Mouse (Mus musculus) CD4-positive, CD25-positive, alpha-beta regulatory T cell, adult 4 months (primary cell): ENCODE results near the gene Kif21b. TPM values are rescaled to one million over a fixed set of nuclear protein-coding genes. Genes with fewer than 3 reads are reported as not detected.

Experiments
- polyA plus RNA-seq, 2 experiments: library from polyadenylated mRNA; unstranded; fragments of 100-300 nt; shearing (Covaris generic); gene quantifications; one replicate each; pipeline ENCODE4 v1.2.1; 2017

The Kif21b gene
- polyA plus RNA-seq, 2 experiments from 2014 or later: 34.7 to 38.6 TPM

Other genes starting within 250 kb of the Kif21b start
- not detected for gene Pkp1, start 212.2 kb upstream of the Kif21b start, polyA plus RNA-seq
- gene Igfn1, start 125.0 kb upstream of the Kif21b start, polyA plus RNA-seq: not detected
- gene Tmem9, start 123.2 kb upstream of the Kif21b start, polyA plus RNA-seq: 10 to 100 TPM; 36.4 to 64.0 TPM
- not detected for gene Ascl5, start 80.6 kb upstream of the Kif21b start, polyA plus RNA-seq
- 1 to 10 TPM; 3.6 to 6.9 TPM for gene Cacna1s, start 78.6 kb upstream of the Kif21b start, polyA plus RNA-seq
- not detected for gene Mroh3, start 81.4 kb downstream of the Kif21b start, polyA plus RNA-seq
- gene Inava, start 102.9 kb downstream of the Kif21b start, polyA plus RNA-seq: under 1 TPM in 1 of 2 experiments, not detected in 1; 0.28 TPM
- not detected for gene Gpr25, start 129.5 kb downstream of the Kif21b start, polyA plus RNA-seq
- gene Camsap2, start 214.7 kb downstream of the Kif21b start, polyA plus RNA-seq: 1 to 10 TPM; 3.9 to 6.2 TPM